Mouse (Mus musculus) heart, adult 2 months (tissue): Measurements from ENCODE around the gene Wdr4. TPM values are rescaled to one million over a fixed set of nuclear protein-coding genes. Genes with fewer than 3 reads are reported as not detected.

Experiments used
- DNase-seq, 2 experiments: peaks; one replicate each; pipeline ENCODE4 v3.0.0; 2021
- H3K27ac ChIP-seq: fragments of 200-600 bp; 2 replicates; pipeline ENCODE4 v1.8.1; 2022
- H3K27me3 ChIP-seq: fragments of 200-500 bp; 2 replicates; pipeline ENCODE4 v1.6.1; 2012; ENCODE audit warnings: mild to moderate bottlenecking, low read length, inconsistent platforms, mixed read lengths; ENCODE audit not compliant: control insufficient read depth, insufficient read depth
- H3K36me3 ChIP-seq: fragments of 200-500 bp; 2 replicates; pipeline ENCODE4 v1.6.1; 2012; ENCODE audit warnings: low read length, inconsistent platforms; ENCODE audit not compliant: control insufficient read depth, insufficient read depth
- H3K4me1 ChIP-seq: fragments of 200-500 bp; 2 replicates; pipeline ENCODE4 v1.6.1; 2011; ENCODE audit warnings: low read length; ENCODE audit not compliant: control insufficient read depth, insufficient read depth
- H3K4me3 ChIP-seq: fragments of 200-600 bp; 2 replicates; pipeline ENCODE4 v1.8.1; 2022
- H3K79me2 ChIP-seq: fragments of 200-500 bp; replicated peaks from 2 replicates; pipeline ENCODE4 v1.6.1; 2012; ENCODE audit warnings: mild to moderate bottlenecking, inconsistent platforms, low read length, moderate library complexity, mixed read lengths; ENCODE audit not compliant: control insufficient read depth, insufficient read depth
- H3K9ac ChIP-seq: fragments of 200-500 bp; 2 replicates; pipeline ENCODE4 v1.6.1; 2012; ENCODE audit warnings: low read depth, mild to moderate bottlenecking, control low read depth, inconsistent platforms, low read length, mixed read lengths
- CTCF ChIP-seq: fragments of 200-600 bp; IDR thresholded peaks from 2 replicates; pipeline ENCODE4 v1.8.1; 2022; ENCODE audit warnings: antibody characterized with exemption, mild to moderate bottlenecking, moderate library complexity
- EP300 ChIP-seq: fragments of 200-500 bp; IDR thresholded peaks from 2 replicates; pipeline ENCODE4 v1.6.1; 2011; ENCODE audit warnings: low read depth, low read length, control low read depth; ENCODE audit not compliant: insufficient read depth
- POLR2A ChIP-seq: fragments of 200-500 bp; IDR thresholded peaks from 2 replicates; pipeline ENCODE4 v1.6.1; 2011; ENCODE audit warnings: mild to moderate bottlenecking, low read depth, low read length, control low read depth; ENCODE audit not compliant: insufficient read depth
- WGBS: fragments of 180-500 bp; shearing (Covaris S2); methylation state at CpG from one replicate; pipeline ENCODE4 v1.1.7; 2018; 5-methylcytosine and 5-hydroxymethylcytosine counted together
- intact Hi-C: fragments of 180-260 bp; cut with DNase I; formaldehyde crosslinking; loops from one replicate; pipeline ENCODE4 v1.15.1; 2025
- polyA plus RNA-seq: library from polyadenylated mRNA; depleted of rRNA; stranded (reverse); fragments of >200 nt; gene quantifications from 2 replicates; pipeline ENCODE4 v1.2.3, GENCODE M21; 2012
- total RNA-seq, 2 experiments: library from RNA; stranded (reverse); gene quantifications; 2 replicates each; pipeline ENCODE4 v1.2.3; 2021

The Wdr4 gene
- total and polyA plus RNA-seq, 3 experiments: 5.2 to 9.9 (median 5.6) TPM

- Histone ChIP-seq H3K4me1 (peaks cover 5% of the 10 kb centered on the region), H3K36me3 (peaks cover 8% of the 10 kb centered on the region), H3K9ac (no peak overlapping the region), H3K27me3 (no peaks in the 10 kb centered on the region), H3K4me3 (no peak overlapping the region), H3K27ac (no peak overlapping the region), H3K79me2 (peaks cover 2% of the 10 kb centered on the region; the same call in 1 of the 2 replicates)
- 98% methylated on average over 3 of the region's 3 CpGs for WGBS
- no peak for TF ChIP-seq EP300
- TF ChIP-seq POLR2A: no peak
- TF ChIP-seq CTCF: no peak
- intact Hi-C loops: loop anchor here (5.0 kb wide), 1 partner anchor 131 kb away; the partner anchor contains the start of gene U2af1
- DNase-seq: no peak
Observed at GRCm38 (mm10) chr17:31525816-31526215, 6.0 kb upstream of the Wdr4 start.

GRCm38 (mm10) chr17:31525114-31525513, 5.3 kb upstream of the Wdr4 start:
- 87% methylated on average over 4 of the region's 4 CpGs for WGBS
- Histone ChIP-seq H3K79me2 (peaks cover 2% of the 10 kb centered on the region; the same call in 1 of the 2 replicates), H3K4me3 (no peak overlapping the region), H3K4me1 (peaks cover 5% of the 10 kb centered on the region), H3K27ac (no peak overlapping the region), H3K9ac (no peak overlapping the region), H3K27me3 (no peaks in the 10 kb centered on the region), H3K36me3 (peaks cover 8% of the 10 kb centered on the region)
- intact Hi-C loops: loop anchor here (5.0 kb wide), 1 partner anchor 132 kb away; the partner anchor contains the start of gene U2af1
- TF ChIP-seq EP300 (no peak), POLR2A (no peak), CTCF (no peak)
- DNase-seq: no peak

GRCm38 (mm10) chr17:31521948-31522347, 2.2 kb upstream of the Wdr4 start:
- Histone ChIP-seq H3K36me3 (peaks cover 8% of the 10 kb centered on the region), H3K27ac (no peak overlapping the region), H3K9ac (no peak overlapping the region), H3K27me3 (no peaks in the 10 kb centered on the region), H3K79me2 (peaks cover 2% of the 10 kb centered on the region; the same call in 1 of the 2 replicates), H3K4me1 (peaks cover 5% of the 10 kb centered on the region), H3K4me3 (no peak overlapping the region)
- DNase-seq: no peak
- intact Hi-C loops: loop anchor here (2.0 kb wide), 1 partner anchor 41 kb away; no protein-coding TSS in a partner anchor
- 74% methylated on average over 6 of the region's 6 CpGs for WGBS
- TF ChIP-seq CTCF: no peak
- no peak for TF ChIP-seq POLR2A
- TF ChIP-seq EP300: no peak

- TF ChIP-seq CTCF: no peak
- TF ChIP-seq POLR2A: no peak
- TF ChIP-seq EP300: no peak
- Histone ChIP-seq H3K79me2 (peaks cover 2% of the 10 kb centered on the region; the same call in 1 of the 2 replicates), H3K27ac (peak overlapping the region; percentile 85), H3K9ac (no peak overlapping the region), H3K27me3 (no peaks in the 10 kb centered on the region), H3K4me3 (peak overlapping the region; percentile 96), H3K36me3 (peaks cover 8% of the 10 kb centered on the region), H3K4me1 (peaks cover 5% of the 10 kb centered on the region)
- intact Hi-C loops: loop anchor here (2.0 kb wide), 1 partner anchor 42 kb away; no protein-coding TSS in a partner anchor
- DNase-seq: peak; percentile 66 to 77
- WGBS: 10% methylated on average over 3 of the region's 3 CpGs
Observed at GRCm38 (mm10) chr17:31520895-31521294, 1.1 kb upstream of the Wdr4 start.

- WGBS: 3% methylated on average over 7 of the region's 7 CpGs
- Histone ChIP-seq H3K79me2 (peaks cover 1% of the 10 kb centered on the region; the same call in 1 of the 2 replicates), H3K4me1 (peaks cover 5% of the 10 kb centered on the region), H3K36me3 (peaks cover 8% of the 10 kb centered on the region), H3K27me3 (no peaks in the 10 kb centered on the region), H3K4me3 (peak overlapping the region; percentile 96), H3K9ac (no peak overlapping the region), H3K27ac (peak overlapping the region; percentile 81)
- intact Hi-C loops: no loop called here
- TF ChIP-seq EP300 (no peak), POLR2A (no peak), CTCF (no peak)
- no peak for DNase-seq
Observed at GRCm38 (mm10) chr17:31519344-31519945, 335 bp downstream of the Wdr4 start.

GRCm38 (mm10) chr17:31514696-31515095, 5.1 kb downstream of the Wdr4 start:
- Histone ChIP-seq H3K36me3 (no peaks in the 10 kb centered on the region), H3K4me1 (no peaks in the 10 kb centered on the region; the same call in 1 of the 2 replicates), H3K4me3 (no peak overlapping the region), H3K9ac (no peak overlapping the region), H3K27ac (no peak overlapping the region), H3K79me2 (no peaks in the 10 kb centered on the region), H3K27me3 (no peaks in the 10 kb centered on the region)
- no peak for DNase-seq
- 67% methylated on average over 1 of the region's 1 CpGs for WGBS
- TF ChIP-seq POLR2A: no peak
- TF ChIP-seq CTCF: no peak
- no peak for TF ChIP-seq EP300
- intact Hi-C loops: loop anchor here (5.0 kb wide), 2 partner anchors 53 to 143 kb away; partner anchors contain the start of gene U2af1
